Mouse (Mus musculus): ENCODE data around the gene Gm10681. TPM values are rescaled to one million over a fixed set of nuclear protein-coding genes. Genes with fewer than 3 reads are reported as not detected.
"Not testable (repeated sequence)": the region's sequence is repeated elsewhere in the genome, so short reads cannot be mapped to it uniquely, and the experiment has no call there.

The Gm10681 gene
- polyA plus RNA-seq, 1 experiment from 2014 or later: not detected

DNA sequence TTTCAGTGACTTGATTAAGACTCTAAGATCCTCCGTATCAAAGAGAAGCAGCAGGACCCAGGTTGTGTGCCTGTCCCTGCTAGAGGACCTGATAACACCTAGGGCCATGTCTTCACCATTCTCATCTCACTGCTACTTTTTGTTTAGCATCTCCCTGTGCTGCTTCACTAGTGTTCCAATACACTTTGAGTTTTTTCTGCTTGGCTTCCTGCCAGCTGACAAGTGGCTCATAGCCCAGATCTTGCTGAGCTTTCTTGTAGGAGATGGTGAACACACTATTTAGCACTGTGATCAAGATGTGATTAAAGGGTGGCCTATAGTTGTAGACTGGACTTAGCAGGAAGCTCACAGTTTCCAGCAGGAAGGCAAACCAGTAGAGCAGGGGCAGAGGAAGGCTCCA, 7.6 kb downstream of the Gm10681 start:
- not testable (repeated sequence) for H3K27ac ChIP-seq (replicated peaks); H3K36me3 ChIP-seq; H3K9me3 ChIP-seq (replicated peaks); ATAC-seq (ENCODE audit: insufficient number of reproducible peaks, low FRiP score, low TSS enrichment, low read depth); H3K9ac ChIP-seq; H3K4me2 ChIP-seq (replicated peaks); H3K4me1 ChIP-seq; H3K27me3 ChIP-seq; H3K4me3 ChIP-seq (replicated peaks)
- WGBS: 93% methylated on average over 1 of the region's 1 CpGs

DNA sequence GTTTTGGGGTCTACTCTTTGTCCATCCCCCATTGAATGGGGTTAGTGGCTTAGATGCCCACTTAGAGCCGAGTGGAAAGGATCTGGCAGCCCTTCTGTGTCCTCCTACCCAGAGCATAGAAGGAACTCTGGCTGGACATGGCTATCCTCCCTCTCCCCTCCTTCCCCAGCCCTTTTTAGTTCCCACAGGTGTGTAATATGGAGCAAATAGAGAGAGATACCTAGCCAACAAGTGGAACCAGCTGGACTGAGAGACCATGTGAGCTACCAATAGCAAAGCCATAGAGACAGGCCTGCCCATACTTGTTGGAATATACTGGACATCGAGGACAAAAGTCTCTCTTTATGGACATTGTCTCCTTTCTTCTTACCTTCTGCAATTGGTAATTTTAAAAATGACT, 20.9 kb downstream of the Gm10681 start:
- not testable (repeated sequence) for ATAC-seq (ENCODE audit: insufficient number of reproducible peaks, low FRiP score, low TSS enrichment, low read depth)

DNA sequence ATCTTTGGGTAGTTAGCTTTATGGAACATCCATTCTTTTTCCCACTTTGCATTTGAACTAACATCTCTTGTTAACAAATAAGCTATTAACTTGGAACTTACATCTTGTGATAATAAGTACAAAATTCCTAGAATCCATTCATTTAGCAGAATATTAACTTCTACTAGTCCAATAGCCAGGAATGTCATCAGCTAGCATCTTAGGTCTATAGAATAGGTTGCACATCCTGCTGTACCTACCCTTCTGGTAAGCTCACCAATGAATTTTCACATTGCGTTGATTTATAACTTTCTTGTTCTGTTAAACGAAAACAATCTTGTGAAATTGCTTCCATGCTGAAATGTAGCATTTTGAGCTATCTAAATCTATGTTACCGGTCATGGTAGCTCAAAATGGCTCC, 23.7 kb downstream of the Gm10681 start:
- H3K4me3 ChIP-seq (replicated peaks); ATAC-seq (ENCODE audit: insufficient number of reproducible peaks, low FRiP score, low TSS enrichment, low read depth); H3K27ac ChIP-seq (replicated peaks); H3K4me1 ChIP-seq; H3K27me3 ChIP-seq; H3K4me2 ChIP-seq (replicated peaks); H3K9me3 ChIP-seq (replicated peaks); H3K9ac ChIP-seq; H3K36me3 ChIP-seq: not testable (repeated sequence)
- no CpG with 5 or more reads among the region's 3 CpGs for WGBS

More for the DNA sequence above, 20.9 kb downstream of the Gm10681 start:
- 83% methylated on average over 2 of the region's 2 CpGs for WGBS
- not testable (repeated sequence) for H3K9me3 ChIP-seq (replicated peaks); H3K4me2 ChIP-seq (replicated peaks); H3K4me1 ChIP-seq; H3K27me3 ChIP-seq; H3K36me3 ChIP-seq; H3K9ac ChIP-seq; H3K4me3 ChIP-seq (replicated peaks); H3K27ac ChIP-seq (replicated peaks)

DNA sequence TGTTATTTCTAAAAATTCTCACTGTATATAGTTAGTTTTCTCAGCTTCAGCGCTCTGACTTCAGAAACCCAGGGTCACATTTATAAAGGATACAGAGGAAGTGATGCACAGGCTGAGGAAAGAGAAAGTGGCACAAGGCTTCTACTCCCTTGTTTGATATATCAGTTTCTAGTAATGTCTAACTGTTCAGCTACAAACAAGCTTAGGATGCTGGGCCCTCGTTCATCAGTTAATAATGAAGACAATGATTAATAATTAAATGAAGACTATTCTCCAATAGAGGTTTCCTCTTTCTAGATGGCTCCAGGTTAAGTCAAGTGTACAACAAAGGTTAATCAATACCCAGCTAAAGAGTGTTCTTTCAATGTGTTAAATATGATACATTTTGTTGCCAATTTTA, 24.8 kb downstream of the Gm10681 start:
- not testable (repeated sequence) for ATAC-seq (ENCODE audit: insufficient number of reproducible peaks, low FRiP score, low TSS enrichment, low read depth); H3K9me3 ChIP-seq (replicated peaks); H3K4me3 ChIP-seq (replicated peaks); H3K4me2 ChIP-seq (replicated peaks); H3K27me3 ChIP-seq; H3K4me1 ChIP-seq; H3K27ac ChIP-seq (replicated peaks); H3K9ac ChIP-seq; H3K36me3 ChIP-seq
- WGBS: no CpG with 5 or more reads among the region's 2 CpGs

DNA sequence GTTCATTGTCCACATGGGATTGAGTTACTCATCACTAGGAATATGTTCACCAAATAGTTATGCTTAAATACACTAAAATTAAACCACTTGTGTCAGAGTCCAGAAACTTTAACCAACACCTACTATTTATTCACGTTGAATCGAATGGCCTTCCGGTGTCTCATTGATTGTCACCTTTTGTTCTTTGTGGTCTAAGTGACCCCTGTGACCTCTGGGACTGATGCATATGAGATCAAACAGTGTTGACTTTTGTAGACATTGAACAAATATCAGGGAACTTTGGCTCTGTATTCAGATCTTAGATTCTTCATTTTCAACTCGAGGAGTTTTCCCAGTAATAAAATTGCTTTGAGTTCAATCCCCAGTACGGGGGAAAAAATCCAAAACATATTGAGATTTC, 27.9 kb downstream of the Gm10681 start:
- H3K4me1 ChIP-seq; H3K27ac ChIP-seq (replicated peaks); H3K4me2 ChIP-seq (replicated peaks); ATAC-seq (ENCODE audit: insufficient number of reproducible peaks, low FRiP score, low TSS enrichment, low read depth); H3K36me3 ChIP-seq; H3K27me3 ChIP-seq; H3K9ac ChIP-seq; H3K4me3 ChIP-seq (replicated peaks); H3K9me3 ChIP-seq (replicated peaks): not testable (repeated sequence)
- no CpG with 5 or more reads among the region's 5 CpGs for WGBS

DNA sequence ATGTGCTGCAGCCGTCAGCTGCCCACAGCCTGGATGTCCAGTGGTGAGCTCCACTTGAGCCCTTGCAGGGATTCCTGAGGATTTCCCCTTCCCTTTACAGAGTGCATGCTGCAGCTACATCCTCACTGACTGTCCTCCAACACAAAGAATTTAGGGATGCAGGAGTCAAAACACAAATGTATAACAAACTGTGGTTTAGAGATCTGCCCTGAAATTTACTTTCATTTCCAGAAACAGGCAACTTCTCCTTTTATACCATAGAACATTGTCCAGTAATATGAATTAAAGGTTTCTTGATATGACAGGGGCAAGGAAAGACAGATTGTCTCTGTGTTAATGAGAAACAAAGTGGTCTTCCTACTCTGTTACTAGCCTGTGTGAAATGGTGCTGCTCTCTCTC, 37.8 kb downstream of the Gm10681 start:
- H3K4me3 ChIP-seq (replicated peaks): not testable (repeated sequence)

DNA sequence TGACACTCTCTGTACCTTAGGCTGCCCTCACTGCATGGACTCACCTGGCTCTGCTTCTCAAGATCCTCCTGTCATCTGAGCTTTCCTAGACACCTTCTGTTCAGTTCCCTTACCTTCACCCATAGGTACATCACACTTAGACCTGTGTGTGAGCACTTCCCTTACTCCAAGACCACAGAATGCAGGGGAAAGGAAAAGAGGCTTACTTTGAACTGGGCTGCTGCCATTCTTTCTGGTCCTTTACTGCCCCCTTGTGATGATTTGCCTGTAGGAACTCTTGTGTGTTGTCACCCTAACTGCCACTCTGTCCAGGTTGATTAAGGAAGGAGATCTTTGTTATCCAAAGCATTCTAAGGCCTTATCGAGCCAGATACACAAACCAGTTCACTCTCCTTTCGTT, 38.4 kb downstream of the Gm10681 start:
- H3K9me3 ChIP-seq (replicated peaks); H3K4me3 ChIP-seq (replicated peaks); H3K9ac ChIP-seq; H3K27me3 ChIP-seq; H3K4me2 ChIP-seq (replicated peaks); H3K36me3 ChIP-seq; ATAC-seq (ENCODE audit: insufficient number of reproducible peaks, low FRiP score, low TSS enrichment, low read depth); H3K4me1 ChIP-seq; H3K27ac ChIP-seq (replicated peaks): not testable (repeated sequence)
- WGBS: no CpG with 5 or more reads among the region's 2 CpGs

More for the DNA sequence above, 37.8 kb downstream of the Gm10681 start:
- H3K27ac ChIP-seq (replicated peaks); H3K4me2 ChIP-seq (replicated peaks); H3K4me1 ChIP-seq; H3K27me3 ChIP-seq; H3K9me3 ChIP-seq (replicated peaks); H3K9ac ChIP-seq; ATAC-seq (ENCODE audit: insufficient number of reproducible peaks, low FRiP score, low TSS enrichment, low read depth); H3K36me3 ChIP-seq: not testable (repeated sequence)
- WGBS: no CpG with 5 or more reads among the region's 1 CpGs

DNA sequence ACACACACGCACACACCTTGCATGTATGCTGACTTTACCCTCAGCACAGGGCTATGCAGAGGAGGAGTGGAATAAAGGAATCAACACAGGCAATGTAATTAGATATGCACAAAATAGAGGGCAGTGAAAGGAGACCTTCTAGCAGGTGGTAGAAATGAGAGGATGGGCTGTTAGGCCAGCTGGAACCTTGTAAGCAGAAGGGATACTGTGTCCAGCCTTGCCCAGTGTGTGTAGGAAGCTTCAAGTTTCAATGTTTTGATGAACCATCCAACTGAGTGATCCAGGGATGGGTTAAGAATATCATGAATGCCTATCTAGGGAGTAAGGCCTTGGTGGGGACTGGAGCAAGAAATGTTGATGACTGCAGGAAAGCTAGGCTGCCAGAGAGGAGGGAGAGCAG, 40.1 kb downstream of the Gm10681 start:
- H3K27me3 ChIP-seq; H3K4me1 ChIP-seq; H3K27ac ChIP-seq (replicated peaks); H3K4me2 ChIP-seq (replicated peaks); H3K36me3 ChIP-seq; H3K9ac ChIP-seq; ATAC-seq (ENCODE audit: insufficient number of reproducible peaks, low FRiP score, low TSS enrichment, low read depth); H3K9me3 ChIP-seq (replicated peaks); H3K4me3 ChIP-seq (replicated peaks): not testable (repeated sequence)
- no CpG with 5 or more reads among the region's 1 CpGs for WGBS

DNA sequence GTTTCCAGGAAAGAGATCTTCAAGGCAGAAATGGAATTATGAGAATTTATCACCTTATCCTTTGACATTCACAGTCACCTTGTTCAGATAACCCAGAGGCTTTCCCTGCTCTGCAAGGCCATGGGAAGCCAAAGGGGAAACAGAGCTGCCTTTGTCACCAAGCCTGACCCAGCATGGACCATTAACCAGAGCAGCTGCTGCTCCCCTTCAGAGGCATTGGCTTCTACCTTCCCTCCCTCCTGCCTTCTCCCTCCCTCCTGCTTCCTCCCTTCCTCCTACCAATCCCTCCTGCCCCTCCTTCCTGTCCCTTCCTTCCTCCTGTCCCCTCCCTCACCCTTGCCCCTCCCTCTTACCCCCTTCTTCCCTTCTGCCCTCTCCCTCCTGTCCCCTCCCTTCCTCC, 41.0 kb downstream of the Gm10681 start:
- not testable (repeated sequence) for H3K27ac ChIP-seq (replicated peaks); H3K4me2 ChIP-seq (replicated peaks); H3K36me3 ChIP-seq; H3K4me1 ChIP-seq; H3K9me3 ChIP-seq (replicated peaks); H3K27me3 ChIP-seq; H3K4me3 ChIP-seq (replicated peaks); H3K9ac ChIP-seq; ATAC-seq (ENCODE audit: insufficient number of reproducible peaks, low FRiP score, low TSS enrichment, low read depth)

DNA sequence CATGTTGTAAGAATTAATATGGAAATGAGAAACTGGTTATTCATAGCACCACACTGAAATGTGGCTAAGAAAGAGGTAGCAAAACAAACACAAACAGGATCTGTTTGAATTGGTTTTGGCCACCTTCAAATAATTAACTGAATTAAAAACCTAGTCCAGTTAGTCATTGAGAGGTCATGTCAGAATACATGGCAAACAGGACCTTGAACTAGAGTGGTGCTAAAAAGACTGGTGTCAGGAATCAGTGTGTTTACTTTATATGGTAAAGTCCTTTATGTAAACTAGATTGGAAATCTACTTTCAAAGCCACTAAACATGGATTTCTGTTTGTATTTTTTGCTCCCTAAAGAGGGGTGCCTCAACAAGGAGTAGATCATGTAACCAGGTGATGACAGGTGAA, 63.6 kb downstream of the Gm10681 start:
- ATAC-seq (ENCODE audit: insufficient number of reproducible peaks, low FRiP score, low TSS enrichment, low read depth); H3K9ac ChIP-seq; H3K4me2 ChIP-seq (replicated peaks); H3K36me3 ChIP-seq; H3K27me3 ChIP-seq; H3K9me3 ChIP-seq (replicated peaks); H3K4me3 ChIP-seq (replicated peaks); H3K4me1 ChIP-seq; H3K27ac ChIP-seq (replicated peaks): not testable (repeated sequence)

DNA sequence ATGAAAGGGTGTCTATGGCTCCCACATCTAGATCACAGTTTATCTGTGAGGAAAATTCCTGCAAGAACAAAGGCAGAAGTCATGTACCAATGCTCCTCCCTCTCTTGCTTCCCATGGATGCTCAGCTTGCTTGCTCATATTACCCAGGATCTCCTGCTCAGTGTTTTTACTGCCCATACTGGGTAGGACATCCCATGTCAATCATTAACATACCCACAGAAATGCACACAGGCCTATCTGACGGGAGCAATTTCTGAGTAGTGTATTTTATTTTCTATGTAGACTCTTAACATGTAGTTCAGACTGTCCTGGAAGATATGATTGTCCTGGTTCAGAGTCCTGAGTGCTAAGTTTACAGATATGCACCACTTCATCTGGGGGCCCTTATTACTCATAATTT, 64.1 kb downstream of the Gm10681 start:
- not testable (repeated sequence) for H3K4me3 ChIP-seq (replicated peaks); H3K36me3 ChIP-seq; ATAC-seq (ENCODE audit: insufficient number of reproducible peaks, low FRiP score, low TSS enrichment, low read depth); H3K27ac ChIP-seq (replicated peaks); H3K9ac ChIP-seq; H3K4me2 ChIP-seq (replicated peaks); H3K4me1 ChIP-seq; H3K9me3 ChIP-seq (replicated peaks); H3K27me3 ChIP-seq
- WGBS: no CpG with 5 or more reads among the region's 1 CpGs

DNA sequence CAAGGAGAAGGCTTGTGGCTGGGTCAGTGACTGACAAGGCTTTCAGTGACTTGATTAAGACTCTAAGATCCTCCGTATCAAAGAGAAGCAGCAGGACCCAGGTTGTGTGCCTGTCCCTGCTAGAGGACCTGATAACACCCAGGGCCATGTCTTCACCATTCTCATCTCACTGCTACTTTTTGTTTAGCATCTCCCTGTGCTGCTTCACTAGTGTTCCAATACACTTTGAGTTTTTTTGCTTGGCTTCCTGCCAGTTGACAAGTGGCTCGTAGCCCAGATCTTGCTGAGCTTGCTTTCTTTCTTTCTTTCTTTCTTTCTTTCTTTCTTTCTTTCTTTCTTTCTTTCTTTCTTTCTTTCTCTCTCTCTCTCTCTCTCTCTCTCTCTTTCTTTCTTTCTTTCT, 65.8 kb downstream of the Gm10681 start:
- ATAC-seq (ENCODE audit: insufficient number of reproducible peaks, low FRiP score, low TSS enrichment, low read depth); H3K9me3 ChIP-seq (replicated peaks); H3K27me3 ChIP-seq; H3K4me3 ChIP-seq (replicated peaks); H3K36me3 ChIP-seq; H3K27ac ChIP-seq (replicated peaks); H3K9ac ChIP-seq; H3K4me2 ChIP-seq (replicated peaks); H3K4me1 ChIP-seq: not testable (repeated sequence)
- WGBS: 70% methylated on average over 1 of the region's 2 CpGs

DNA sequence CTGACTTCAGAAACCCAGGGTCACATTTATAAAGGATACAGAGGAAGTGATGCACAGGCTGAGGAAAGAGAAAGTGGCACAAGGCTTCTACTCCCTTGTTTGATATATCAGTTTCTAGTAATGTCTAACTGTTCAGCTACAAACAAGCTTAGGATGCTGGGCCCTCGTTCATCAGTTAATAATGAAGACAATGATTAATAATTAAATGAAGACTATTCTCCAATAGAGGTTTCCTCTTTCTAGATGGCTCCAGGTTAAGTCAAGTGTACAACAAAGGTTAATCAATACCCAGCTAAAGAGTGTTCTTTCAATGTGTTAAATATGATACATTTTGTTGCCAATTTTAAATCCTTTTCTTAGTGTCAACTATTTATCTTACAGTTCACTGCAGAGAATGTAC, 78.2 kb downstream of the Gm10681 start, which contains the start of gene Hsd3b4:
Gene Hsd3b4 (minus strand): TSS at position 101 of the 400 bp plus-strand sequence.
- H3K27me3 ChIP-seq; H3K4me2 ChIP-seq (replicated peaks); H3K36me3 ChIP-seq; ATAC-seq (ENCODE audit: insufficient number of reproducible peaks, low FRiP score, low TSS enrichment, low read depth); H3K9ac ChIP-seq; H3K27ac ChIP-seq (replicated peaks); H3K9me3 ChIP-seq (replicated peaks); H3K4me3 ChIP-seq (replicated peaks); H3K4me1 ChIP-seq: not testable (repeated sequence)
- WGBS: no CpG with 5 or more reads among the region's 1 CpGs

Data from embryonic facial prominence, embryonic 15.5 days (tissue).